Mouse (Mus musculus) T-helper 17 cell (primary cell): ENCODE measurements around the gene Ticam1.

Experiments
- in situ Hi-C, 2 experiments: fragments of 300-600 bp; cut with MboI, MseI; formaldehyde crosslinking; loops; 1 replicate in 1 of 2; 2 replicates in 1 of 2; pipeline ENCODE4 v1.15.1; 2025; ENCODE audit warnings: high pct_unique_total_duplicates in 2 of 2

Gene Ticam1

DNA sequence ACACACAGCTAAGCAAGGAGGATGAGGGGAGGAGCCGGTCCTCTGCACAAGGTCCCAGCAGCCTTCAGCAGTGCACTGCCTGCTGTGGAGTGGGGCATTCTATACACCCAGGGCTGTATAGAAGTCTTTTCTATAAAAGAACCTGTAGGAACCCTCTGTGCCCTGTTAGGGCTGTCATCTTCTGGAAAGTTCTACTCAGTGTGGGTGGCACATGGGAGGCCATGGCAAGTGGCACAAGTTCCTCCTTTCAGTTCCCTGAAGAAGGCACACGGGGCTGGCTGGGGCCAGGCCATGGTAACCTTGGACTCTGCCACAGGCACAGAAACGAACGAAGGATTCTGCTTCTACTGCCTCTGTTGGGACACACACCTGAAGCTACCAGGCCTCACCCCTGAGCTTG, 11.6 kb downstream of the Ticam1 start:
- in situ Hi-C loops = loop anchor here (25.0 kb wide), 3 partner anchors 553 to 1022 kb away; partner anchors contain the start of genes Vav1 (in 2 of the 2), Pot1b (in 1 of the 2) and Tnfsf14 (in 1 of the 2)

DNA sequence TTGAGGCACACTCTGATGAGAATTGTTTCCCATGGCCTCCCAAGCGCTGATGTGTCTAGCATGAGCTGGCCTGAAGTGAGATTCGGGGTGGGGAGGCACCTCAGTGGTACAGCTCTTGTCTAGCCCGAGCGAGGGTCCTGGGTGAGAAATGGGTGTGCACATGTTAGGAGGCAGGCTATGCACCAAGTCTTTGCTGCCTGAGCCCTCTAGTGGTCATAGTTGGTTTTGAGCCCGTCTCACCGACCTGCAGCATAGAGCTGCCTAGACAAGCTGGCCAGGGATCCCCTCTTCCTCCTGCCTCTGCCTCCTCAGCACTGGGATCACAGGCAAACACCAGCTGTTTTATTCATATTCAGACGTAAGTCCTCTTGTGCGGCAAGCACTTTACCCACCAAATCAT, 12.6 kb downstream of the Ticam1 start:
- in situ Hi-C loops = loop anchor here (25.0 kb wide), 3 partner anchors 552 to 1023 kb away; partner anchors contain the start of genes Vav1 (in 2 of the 2), Pot1b (in 1 of the 2) and Tnfsf14 (in 1 of the 2)

GRCm38 (mm10) chr17:56262645-56263094, 13.9 kb downstream of the Ticam1 start:
- in situ Hi-C loops = loop anchor here (25.0 kb wide), 3 partner anchors 550 to 1025 kb away; partner anchors contain the start of genes Vav1 (in 2 of the 2), Pot1b (in 1 of the 2) and Tnfsf14 (in 1 of the 2)

- in situ Hi-C loops = loop anchor here (25.0 kb wide), 3 partner anchors 549 to 1026 kb away; partner anchors contain the start of genes Vav1 (in 2 of the 2), Pot1b (in 1 of the 2) and Tnfsf14 (in 1 of the 2)
Observed at GRCm38 (mm10) chr17:56261166-56261565, 15.4 kb downstream of the Ticam1 start.

- in situ Hi-C loops = loop anchor here (5.0 to 25.0 kb wide), 5 partner anchors 77 to 1028 kb away; partner anchors contain the start of genes Vav1 (in 2 of the 2), Mydgf (in 1 of the 2), Pot1b (in 1 of the 2) and Tnfsf14 (in 1 of the 2)
Observed at GRCm38 (mm10) chr17:56259301-56260037, 17.1 kb downstream of the Ticam1 start.

- in situ Hi-C loops = loop anchor here (5.0 to 25.0 kb wide), 5 partner anchors 77 to 1028 kb away; partner anchors contain the start of genes Vav1 (in 2 of the 2), Mydgf (in 1 of the 2), Pot1b (in 1 of the 2) and Tnfsf14 (in 1 of the 2)
Observed at GRCm38 (mm10) chr17:56258812-56259211, 17.8 kb downstream of the Ticam1 start.

DNA sequence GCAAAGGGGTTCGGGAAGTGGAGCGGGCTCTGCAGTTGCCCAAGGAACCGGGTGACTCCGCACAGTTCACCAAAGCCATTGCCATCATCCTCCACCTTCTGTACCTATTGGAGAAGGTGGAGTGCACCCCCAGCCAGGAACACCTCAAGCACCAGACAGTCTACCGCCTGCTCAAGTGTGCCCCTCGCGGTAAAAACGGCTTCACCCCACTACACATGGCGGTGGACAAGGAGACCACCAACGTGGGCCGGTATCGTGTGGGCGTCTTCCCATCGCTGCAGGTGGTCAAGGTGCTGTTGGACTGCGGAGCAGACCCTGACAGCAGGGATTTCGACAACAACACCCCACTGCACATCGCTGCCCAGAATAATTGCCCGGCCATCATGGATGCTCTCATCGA, 18.3 kb downstream of the Ticam1 start:
- in situ Hi-C loops = loop anchor here (5.0 to 25.0 kb wide), 5 partner anchors 76 to 1029 kb away; partner anchors contain the start of genes Vav1 (in 2 of the 2), Mydgf (in 1 of the 2), Pot1b (in 1 of the 2) and Tnfsf14 (in 1 of the 2)

- in situ Hi-C loops = loop anchor here (5.0 to 25.0 kb wide), 5 partner anchors 75 to 1030 kb away; partner anchors contain the start of genes Vav1 (in 2 of the 2), Mydgf (in 1 of the 2), Pot1b (in 1 of the 2) and Tnfsf14 (in 1 of the 2)
Observed at GRCm38 (mm10) chr17:56257181-56257894, 19.2 kb downstream of the Ticam1 start.

DNA sequence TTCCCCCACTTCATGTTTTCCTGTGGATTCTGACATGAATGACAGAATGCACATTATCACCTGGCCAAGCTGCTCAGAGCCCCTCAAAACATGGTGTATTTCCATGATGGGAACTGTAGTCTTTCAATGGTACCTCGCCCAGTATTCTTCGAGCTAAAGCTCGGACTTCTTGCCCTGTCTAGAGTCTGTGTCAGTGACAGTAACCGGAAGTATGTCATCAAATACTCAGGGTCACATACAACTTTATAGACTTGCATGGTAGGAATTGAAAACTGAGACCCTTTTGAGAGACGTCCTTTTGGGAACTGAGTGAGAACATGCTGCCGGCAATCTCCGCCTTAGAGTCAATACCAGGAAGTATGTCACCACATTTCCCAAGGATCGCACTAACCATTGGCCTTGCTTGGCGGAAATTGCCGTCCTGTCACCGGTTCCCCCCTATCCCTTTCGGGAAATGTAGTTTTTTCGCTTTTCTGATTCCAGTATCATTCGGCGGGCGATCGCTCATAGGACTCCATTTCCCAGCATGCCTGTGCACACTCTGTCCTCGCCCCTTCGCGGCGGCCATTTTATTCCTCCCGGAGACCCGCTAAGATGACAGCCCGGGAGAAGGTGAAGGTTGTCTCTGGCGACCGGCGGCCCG, 20.2 kb downstream of the Ticam1 start, which contains the start of gene Fem1a:
Fem1a (plus strand) TSS at position 572 of the 643 bp plus-strand sequence.
- in situ Hi-C loops = loop anchor here (5.0 to 25.0 kb wide), 5 partner anchors 74 to 1031 kb away; partner anchors contain the start of genes Vav1 (in 2 of the 2), Mydgf (in 1 of the 2), Pot1b (in 1 of the 2) and Tnfsf14 (in 1 of the 2)

DNA sequence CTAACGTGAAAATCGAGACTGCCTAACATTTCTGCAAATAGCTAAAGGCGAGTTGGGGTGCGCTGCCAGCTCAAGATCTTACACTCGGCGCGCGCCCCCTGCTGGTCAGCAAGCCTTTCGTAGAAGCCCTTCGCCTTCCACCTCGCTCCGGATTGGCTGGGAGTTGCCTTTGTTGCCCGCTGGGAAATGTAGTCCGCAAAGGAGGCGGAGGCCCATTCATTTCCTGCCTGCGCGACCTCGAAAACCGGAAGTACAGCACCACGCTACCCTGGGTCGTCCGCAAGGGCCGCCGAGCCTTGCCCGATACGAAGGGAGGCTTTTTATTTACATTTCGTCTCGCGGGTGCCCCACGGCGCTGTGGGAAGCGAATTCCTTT, 20.7 kb downstream of the Ticam1 start:
- in situ Hi-C loops = loop anchor here (5.0 to 25.0 kb wide), 5 partner anchors 74 to 1031 kb away; partner anchors contain the start of genes Vav1 (in 2 of the 2), Mydgf (in 1 of the 2), Pot1b (in 1 of the 2) and Tnfsf14 (in 1 of the 2)

GRCm38 (mm10) chr17:56255429-56255828, 21.2 kb downstream of the Ticam1 start:
- in situ Hi-C loops = loop anchor here (5.0 to 25.0 kb wide), 5 partner anchors 73 to 1032 kb away; partner anchors contain the start of genes Vav1 (in 2 of the 2), Mydgf (in 1 of the 2), Pot1b (in 1 of the 2) and Tnfsf14 (in 1 of the 2)

GRCm38 (mm10) chr17:56254695-56255094, 21.9 kb downstream of the Ticam1 start:
- in situ Hi-C loops = loop anchor here (5.0 to 25.0 kb wide), 5 partner anchors 72 to 1033 kb away; partner anchors contain the start of genes Vav1 (in 2 of the 2), Mydgf (in 1 of the 2), Pot1b (in 1 of the 2) and Tnfsf14 (in 1 of the 2)

DNA sequence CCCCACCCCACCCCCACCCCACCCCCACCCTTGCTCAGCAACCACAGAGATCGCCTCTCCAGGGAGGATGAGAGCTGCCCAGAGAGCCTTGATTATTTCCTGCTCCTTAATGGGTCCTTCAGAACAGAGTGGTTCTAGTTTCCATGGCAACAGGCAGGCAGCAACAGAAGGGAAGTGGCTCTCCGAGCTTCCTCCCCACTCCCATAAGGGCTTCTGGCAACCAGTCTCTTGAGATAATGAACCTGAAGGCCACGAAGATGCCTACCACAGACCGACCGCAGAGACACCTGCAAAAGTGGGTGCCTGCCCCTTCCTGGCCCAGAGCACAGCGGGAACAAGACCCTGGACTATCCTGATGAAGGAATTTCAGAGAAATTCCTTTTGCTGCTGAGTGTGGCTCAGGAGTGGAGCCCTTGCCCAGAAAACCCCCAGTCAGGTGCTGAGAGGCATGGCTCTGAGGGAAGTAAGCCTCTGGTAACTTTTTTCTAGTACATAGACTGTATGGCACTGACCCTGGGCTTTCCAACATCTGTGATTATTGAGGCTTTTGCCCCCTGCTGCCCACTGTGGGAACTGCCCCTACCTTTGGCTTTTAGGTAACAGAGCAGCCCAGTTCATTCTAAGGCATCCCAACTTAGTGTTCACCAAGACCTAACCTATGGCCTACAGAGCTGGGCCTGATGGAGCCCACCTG, 25.3 kb downstream of the Ticam1 start:
- in situ Hi-C loops = loop anchor here (25.0 kb wide), 3 partner anchors 539 to 1036 kb away; partner anchors contain the start of genes Vav1 (in 2 of the 2), Pot1b (in 1 of the 2) and Tnfsf14 (in 1 of the 2)

DNA sequence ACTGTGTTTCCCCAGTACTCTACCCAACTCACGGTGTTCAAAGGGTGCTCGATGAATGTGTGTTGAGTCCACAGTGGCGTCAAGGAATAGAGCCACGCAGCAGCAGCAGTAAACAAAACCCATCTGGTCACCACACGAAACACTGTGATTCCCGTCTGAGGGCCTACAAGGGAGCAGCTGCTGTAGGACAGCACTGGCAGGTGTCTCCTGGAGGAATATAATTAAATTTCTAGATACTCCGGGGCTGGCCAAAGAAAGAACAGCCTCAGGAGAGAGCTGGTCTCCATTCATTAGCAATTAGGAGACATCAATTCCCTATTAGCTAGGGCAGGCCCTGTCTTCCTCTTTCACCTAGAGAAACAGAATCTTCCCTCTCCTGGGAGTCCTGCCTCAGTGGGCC, 31.0 kb downstream of the Ticam1 start:
- in situ Hi-C loops = no loop called here

GRCm38 (mm10) chr17:56241541-56242401, 34.8 kb downstream of the Ticam1 start:
- in situ Hi-C loops = no loop called here

GRCm38 (mm10) chr17:56233818-56234469, 42.6 kb downstream of the Ticam1 start:
- in situ Hi-C loops = no loop called here

- in situ Hi-C loops = no loop called here
Observed at GRCm38 (mm10) chr17:56233389-56233788, 43.2 kb downstream of the Ticam1 start.

DNA sequence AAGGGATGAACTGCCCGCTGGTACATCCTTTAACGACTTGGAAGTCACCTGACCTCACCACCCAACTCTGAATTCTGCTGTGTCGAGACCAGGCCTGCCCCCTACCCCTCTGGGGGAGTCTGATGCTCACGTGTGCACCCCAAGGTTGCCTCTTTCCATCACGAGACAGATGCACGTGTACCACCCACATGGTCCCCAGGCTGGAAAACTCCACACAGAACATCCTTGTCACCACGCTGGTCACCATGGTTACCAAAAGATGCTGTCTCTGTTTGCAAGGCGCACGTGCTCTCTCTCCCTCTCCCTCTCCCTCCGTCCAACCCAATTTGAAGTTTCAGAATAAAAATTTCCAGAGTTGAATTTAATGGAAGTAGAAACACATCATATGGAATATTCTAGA, 46.6 kb downstream of the Ticam1 start:
- in situ Hi-C loops = no loop called here
